Mouse (Mus musculus): ENCODE data around the gene Btbd6. TPM values are rescaled to one million over a fixed set of nuclear protein-coding genes. Genes with fewer than 3 reads are reported as not detected.

The Btbd6 gene
- polyA plus RNA-seq, 1 experiment from 2014 or later, result 29.3 TPM

DNA sequence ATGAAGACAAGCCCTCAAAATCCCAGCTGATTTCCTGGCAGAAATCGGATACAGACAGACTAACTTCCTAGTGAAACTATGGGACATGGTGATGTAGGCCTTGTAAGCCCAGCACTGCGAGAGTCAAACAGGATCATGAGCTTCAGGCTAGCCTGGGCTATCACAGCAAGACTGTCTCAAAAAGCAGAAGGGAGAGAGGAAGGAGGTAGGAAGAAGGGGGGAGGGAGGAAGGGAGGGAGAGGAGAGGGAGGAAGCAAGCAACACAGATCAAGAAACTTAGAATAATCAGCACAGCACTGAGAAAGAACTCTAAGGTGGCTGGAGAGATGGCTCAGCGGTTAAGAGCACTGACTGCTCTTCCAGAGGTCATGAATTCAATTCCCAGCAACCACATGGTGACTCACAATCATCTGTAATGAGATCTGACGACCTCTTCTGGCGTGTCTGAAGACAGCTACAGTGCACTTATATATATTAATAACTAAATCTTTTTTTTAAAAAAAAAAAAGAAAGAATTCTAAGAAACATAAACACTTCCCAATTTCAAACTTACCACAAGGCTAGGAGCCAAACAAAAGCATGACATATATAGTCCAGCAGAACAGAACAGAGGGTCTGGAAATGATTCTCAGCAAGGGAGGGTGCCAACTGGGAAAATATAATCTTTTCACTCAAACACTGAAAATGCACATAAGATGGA, 14.6 kb downstream of the Btbd6 start:
- Histone ChIP-seq H3K36me3 (peaks cover 63% of the 10 kb centered on the region), H3K9me3 (no peaks in the 10 kb centered on the region), H3K4me2 (no peak overlapping the region), H3K27ac (peak overlapping the region; percentile 60; the same call in 1 of the 2 replicates), H3K4me3 (no peak overlapping the region), H3K9ac (no peak overlapping the region), H3K4me1 (peaks cover 4% of the 10 kb centered on the region; the same call in 1 of the 2 replicates), H3K27me3 (no peaks in the 10 kb centered on the region)
- ATAC-seq (ENCODE audit: insufficient number of reproducible peaks, insufficient read depth, low FRiP score, low TSS enrichment, low read depth), result no peak
- 81% methylated on average over 5 of the region's 5 CpGs for WGBS

DNA sequence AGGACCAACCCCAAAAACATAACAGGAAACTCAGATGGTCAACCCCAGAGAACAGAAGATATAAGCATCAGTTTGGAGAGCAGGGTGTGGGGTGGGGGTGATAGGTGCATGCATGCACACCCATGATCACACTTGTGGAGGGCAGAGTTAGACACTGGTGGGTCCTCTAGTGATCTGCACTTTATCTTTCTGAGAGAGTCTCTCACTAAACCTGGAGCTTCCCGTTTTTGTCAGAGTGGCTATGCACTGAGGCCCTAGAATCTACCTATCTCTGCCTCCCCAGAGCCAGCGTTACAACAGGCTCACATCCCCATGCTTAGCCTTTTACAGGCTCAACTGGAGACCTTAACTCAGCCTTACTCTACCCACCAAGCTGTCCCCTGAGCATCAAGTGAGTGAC, 15.2 kb downstream of the Btbd6 start:
- H3K4me2 ChIP-seq, result no peak overlapping the region
- no peak overlapping the region for H3K4me3 ChIP-seq
- WGBS, result 91% methylated on average over 2 of the region's 2 CpGs
- H3K27ac ChIP-seq, result peak overlapping the region; percentile 60; the same call in 1 of the 2 replicates
- H3K9ac ChIP-seq, result no peak overlapping the region
- H3K27me3 ChIP-seq, result no peaks in the 10 kb centered on the region
- no peaks in the 10 kb centered on the region for H3K9me3 ChIP-seq
- no peak for ATAC-seq (ENCODE audit: insufficient number of reproducible peaks, insufficient read depth, low FRiP score, low TSS enrichment, low read depth)
- peaks cover 4% of the 10 kb centered on the region; the same call in 1 of the 2 replicates for H3K4me1 ChIP-seq
- peaks cover 61% of the 10 kb centered on the region for H3K36me3 ChIP-seq

DNA sequence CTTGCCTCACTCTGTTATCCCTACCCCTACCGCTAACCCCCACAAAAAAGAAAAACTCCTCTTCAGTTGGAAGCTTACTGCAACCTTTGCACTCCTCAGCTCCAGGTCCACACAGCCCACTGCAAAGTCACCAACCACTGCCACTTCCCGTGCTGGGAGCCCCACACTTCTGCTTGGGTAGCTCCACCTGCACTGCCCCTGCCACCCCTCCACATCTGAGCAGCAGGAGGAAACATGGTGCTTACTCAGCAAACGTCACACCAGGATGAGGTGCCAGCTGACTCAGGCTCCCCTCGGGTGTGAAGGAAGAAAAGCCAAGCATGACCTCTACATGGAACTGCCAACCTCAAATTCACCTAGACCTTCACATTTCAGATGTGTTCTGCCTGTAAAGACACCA, 17.9 kb downstream of the Btbd6 start:
- Histone ChIP-seq H3K36me3 (peaks cover 47% of the 10 kb centered on the region), H3K9ac (no peak overlapping the region), H3K27me3 (no peaks in the 10 kb centered on the region), H3K4me2 (no peak overlapping the region), H3K9me3 (no peaks in the 10 kb centered on the region), H3K27ac (no peak overlapping the region), H3K4me3 (no peak overlapping the region), H3K4me1 (peaks cover 17% of the 10 kb centered on the region)
- ATAC-seq (ENCODE audit: insufficient number of reproducible peaks, insufficient read depth, low FRiP score, low TSS enrichment, low read depth), result no peak
- WGBS, result 78% methylated on average over 4 of the region's 4 CpGs

DNA sequence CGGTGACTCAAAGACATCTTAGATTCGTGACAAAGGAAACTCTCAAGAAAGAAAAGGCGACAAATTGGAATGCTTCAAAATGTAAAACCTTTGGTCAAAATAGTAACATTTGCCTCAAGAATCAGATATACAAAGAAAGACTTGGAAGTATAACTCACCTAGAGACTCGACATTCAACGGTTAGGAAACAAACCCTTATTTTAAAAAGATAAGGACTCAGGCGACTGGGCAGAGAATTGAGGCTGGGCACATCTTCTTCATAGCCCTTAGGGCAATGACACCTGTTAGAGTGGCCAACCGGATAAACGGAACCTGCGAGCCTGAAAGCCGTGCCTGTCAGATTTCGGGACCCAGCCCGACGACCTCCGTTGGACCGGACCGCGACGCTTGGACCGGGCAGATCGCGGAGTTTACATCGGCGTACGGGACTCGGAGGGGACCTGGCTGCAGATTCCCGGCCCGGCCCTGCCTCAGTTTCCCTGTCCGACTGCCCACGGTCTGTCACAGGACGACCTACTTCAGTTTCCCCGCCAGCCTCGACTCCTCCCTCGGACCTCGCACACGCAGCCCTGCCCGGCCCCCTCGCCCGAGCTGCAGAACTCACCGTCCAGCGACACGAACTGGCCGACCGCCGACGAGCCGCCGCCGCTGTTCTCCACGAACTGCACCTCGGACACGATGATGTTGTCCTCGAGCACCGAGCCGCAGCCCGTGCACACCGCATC, 23.4 kb downstream of the Btbd6 start:
- no peak for ATAC-seq (ENCODE audit: insufficient number of reproducible peaks, insufficient read depth, low FRiP score, low TSS enrichment, low read depth)
- H3K9ac ChIP-seq, result peak overlapping the region; percentile 97
- peak overlapping the region; percentile 95 for H3K27ac ChIP-seq
- peak overlapping the region; percentile 92 for H3K4me3 ChIP-seq
- WGBS, result 2% methylated on average over 53 of the region's 56 CpGs
- no peaks in the 10 kb centered on the region for H3K9me3 ChIP-seq
- H3K36me3 ChIP-seq, result peaks cover 21% of the 10 kb centered on the region
- peaks cover 21% of the 10 kb centered on the region for H3K4me1 ChIP-seq
- H3K4me2 ChIP-seq, result peak overlapping the region; percentile 82
- H3K27me3 ChIP-seq, result no peaks in the 10 kb centered on the region

DNA sequence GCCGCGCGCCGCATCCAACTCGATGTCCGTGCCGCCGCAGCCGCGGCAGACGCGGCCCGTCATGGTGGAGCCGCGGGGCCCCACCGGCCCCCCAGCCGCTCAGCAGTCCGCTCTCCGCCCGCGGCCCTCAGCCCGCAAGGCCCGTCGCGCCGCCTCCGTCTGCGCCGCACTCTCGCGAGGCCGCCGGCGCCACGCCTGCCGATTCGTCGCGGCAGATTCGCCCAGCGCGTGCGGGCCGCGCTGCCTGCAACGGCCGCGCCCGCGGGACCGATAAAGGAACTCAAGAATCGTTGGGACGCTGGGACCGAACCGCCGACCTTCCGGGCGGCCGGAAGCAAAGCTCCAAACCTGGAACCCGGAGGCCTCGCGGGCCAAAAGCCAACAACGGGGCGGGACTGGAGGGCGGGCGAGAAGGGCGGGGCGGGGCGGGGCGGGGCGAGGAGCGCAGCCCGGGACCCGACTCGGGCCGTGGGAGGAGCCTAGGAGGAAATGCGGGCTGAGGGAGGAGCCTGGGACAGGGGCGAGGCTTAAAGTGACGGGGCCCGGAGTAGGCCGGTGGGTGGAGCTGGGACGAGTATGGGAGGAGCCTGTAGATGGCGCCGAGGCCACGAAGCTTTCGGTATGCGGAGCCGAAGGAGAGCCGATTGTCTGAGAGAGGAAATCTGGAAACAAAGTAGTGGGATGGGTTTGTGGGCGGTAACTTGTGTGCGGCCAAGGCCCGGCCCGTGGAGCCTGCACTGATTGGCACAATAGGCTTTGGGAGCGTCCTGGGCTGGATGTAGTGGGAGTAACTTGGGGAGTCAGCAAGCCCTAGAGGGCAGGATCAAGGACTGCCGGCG, 24.2 kb downstream of the Btbd6 start, which contains the start of gene Brf1:
Gene Brf1 (minus strand): TSS at position 411 of the 839 bp plus-strand sequence.
- no peaks in the 10 kb centered on the region for H3K27me3 ChIP-seq
- H3K27ac ChIP-seq, result peak within 1 kb of the TSS; percentile 95
- no peaks in the 10 kb centered on the region for H3K9me3 ChIP-seq
- peak within 1 kb of the TSS; percentile 97 for H3K9ac ChIP-seq
- WGBS, result under 1% methylated on average over 94 of the region's 96 CpGs
- H3K4me3 ChIP-seq, result peak within 1 kb of the TSS; percentile 92
- H3K4me2 ChIP-seq, result peak within 1 kb of the TSS; percentile 82
- H3K36me3 ChIP-seq, result peaks cover 15% of the 10 kb centered on the region
- peak; percentile 97 for ATAC-seq (ENCODE audit: insufficient number of reproducible peaks, insufficient read depth, low FRiP score, low TSS enrichment, low read depth)
- peaks cover 21% of the 10 kb centered on the region for H3K4me1 ChIP-seq

DNA sequence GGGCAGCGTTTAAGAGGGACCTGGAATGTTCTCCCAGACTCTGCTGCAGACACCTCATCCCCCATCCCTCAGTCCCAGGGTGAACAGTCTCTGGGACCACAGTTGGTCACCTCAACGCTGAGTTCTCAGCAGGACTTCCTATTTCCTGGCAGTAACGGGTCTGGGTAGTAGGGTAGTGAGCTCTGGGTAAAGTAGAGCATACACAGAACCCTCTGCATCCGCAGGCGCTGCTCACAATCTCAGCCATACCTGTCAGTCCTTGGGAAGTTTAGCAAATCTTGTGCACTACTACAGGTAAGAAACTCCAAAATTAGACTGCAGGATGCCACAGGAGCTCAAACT, 24.8 kb downstream of the Btbd6 start:
- Histone ChIP-seq H3K27ac (peak overlapping the region; percentile 95), H3K4me2 (peak overlapping the region; percentile 82), H3K36me3 (peaks cover 10% of the 10 kb centered on the region), H3K27me3 (no peaks in the 10 kb centered on the region), H3K4me3 (peak overlapping the region; percentile 92), H3K4me1 (peaks cover 21% of the 10 kb centered on the region), H3K9me3 (no peaks in the 10 kb centered on the region), H3K9ac (peak overlapping the region; percentile 97)
- 3% methylated on average over 5 of the region's 5 CpGs for WGBS
- ATAC-seq (ENCODE audit: insufficient number of reproducible peaks, insufficient read depth, low FRiP score, low TSS enrichment, low read depth), result no peak; the same call in 1 of the 2 replicates

DNA sequence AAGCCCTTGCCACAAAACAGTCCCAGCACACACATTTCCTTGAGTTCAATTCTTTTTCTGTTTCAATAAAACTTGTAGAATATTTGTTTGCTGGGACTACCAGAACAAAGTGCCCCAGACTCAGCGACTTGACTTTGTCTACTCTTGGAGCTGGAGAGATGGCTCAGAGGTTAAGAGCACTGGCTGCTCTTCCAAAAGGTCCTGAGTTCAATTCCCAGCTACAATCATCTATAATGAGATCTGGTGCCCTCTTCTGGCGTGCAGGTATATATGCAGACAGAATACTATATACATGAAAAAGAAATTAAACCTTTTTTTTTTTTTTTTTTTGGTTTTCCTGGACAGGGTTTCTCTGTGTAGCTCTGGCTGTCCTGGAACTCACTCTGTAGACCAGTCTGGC, 26.4 kb downstream of the Btbd6 start:
- WGBS, result 40% methylated on average over 2 of the region's 2 CpGs

DNA sequence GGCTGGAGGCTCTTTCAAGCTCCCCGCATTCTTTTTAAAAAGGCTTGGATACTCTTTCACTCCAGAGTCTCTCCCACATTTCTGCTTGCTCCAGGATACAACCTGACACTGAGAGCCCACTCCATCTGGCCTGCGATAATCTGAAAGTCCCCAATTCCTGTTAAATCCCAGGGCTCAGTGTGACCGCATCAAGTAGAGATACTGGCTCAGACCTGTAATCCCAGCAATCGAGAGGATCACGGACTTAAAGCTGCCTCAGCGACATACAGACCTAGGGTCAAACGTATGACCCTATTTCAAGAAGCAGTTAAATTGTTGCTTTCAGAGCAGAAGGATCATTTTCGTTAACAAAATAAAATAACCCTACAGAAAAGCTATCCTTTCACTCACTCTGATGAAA, 27.7 kb downstream of the Btbd6 start:
- Histone ChIP-seq H3K4me2 (no peak overlapping the region), H3K9me3 (no peaks in the 10 kb centered on the region), H3K27me3 (no peaks in the 10 kb centered on the region), H3K4me1 (peaks cover 10% of the 10 kb centered on the region), H3K9ac (no peak overlapping the region), H3K27ac (no peak overlapping the region), H3K36me3 (no peaks in the 10 kb centered on the region), H3K4me3 (no peak overlapping the region)
- no peak for ATAC-seq (ENCODE audit: insufficient number of reproducible peaks, insufficient read depth, low FRiP score, low TSS enrichment, low read depth)
- WGBS, result 69% methylated on average over 8 of the region's 8 CpGs

More for the DNA sequence above, 26.4 kb downstream of the Btbd6 start:
- Histone ChIP-seq H3K9ac (no peak overlapping the region), H3K36me3 (no peaks in the 10 kb centered on the region), H3K4me1 (peaks cover 21% of the 10 kb centered on the region), H3K27ac (no peak overlapping the region), H3K4me2 (no peak overlapping the region), H3K9me3 (no peaks in the 10 kb centered on the region), H3K27me3 (no peaks in the 10 kb centered on the region), H3K4me3 (no peak overlapping the region)
- ATAC-seq (ENCODE audit: insufficient number of reproducible peaks, insufficient read depth, low FRiP score, low TSS enrichment, low read depth), result no peak

DNA sequence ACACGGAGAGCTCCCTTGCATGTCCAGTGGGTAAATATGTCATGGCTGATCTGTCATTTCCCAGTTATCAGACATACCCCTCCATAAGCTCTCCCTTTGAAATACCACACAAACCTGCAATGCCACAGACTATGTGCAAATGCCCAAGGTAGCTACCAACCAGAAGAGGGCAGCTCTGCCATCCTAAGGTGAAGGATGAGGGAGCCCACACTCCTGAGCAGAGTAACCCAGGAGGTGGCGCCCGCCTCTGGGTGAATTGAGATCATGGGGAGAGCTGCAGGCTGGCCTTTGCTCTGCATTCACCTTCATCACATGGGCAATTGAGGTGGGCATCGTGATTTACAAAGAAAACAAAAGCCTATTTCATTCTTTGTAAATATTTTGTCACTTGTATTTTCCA, 28.7 kb downstream of the Btbd6 start:
- Histone ChIP-seq H3K9me3 (no peaks in the 10 kb centered on the region), H3K9ac (no peak overlapping the region), H3K4me3 (no peak overlapping the region), H3K4me2 (no peak overlapping the region), H3K4me1 (peaks cover 7% of the 10 kb centered on the region), H3K27me3 (no peaks in the 10 kb centered on the region), H3K27ac (no peak overlapping the region), H3K36me3 (no peaks in the 10 kb centered on the region)
- WGBS, result 37% methylated on average over 4 of the region's 4 CpGs
- no peak for ATAC-seq (ENCODE audit: insufficient number of reproducible peaks, insufficient read depth, low FRiP score, low TSS enrichment, low read depth)

DNA sequence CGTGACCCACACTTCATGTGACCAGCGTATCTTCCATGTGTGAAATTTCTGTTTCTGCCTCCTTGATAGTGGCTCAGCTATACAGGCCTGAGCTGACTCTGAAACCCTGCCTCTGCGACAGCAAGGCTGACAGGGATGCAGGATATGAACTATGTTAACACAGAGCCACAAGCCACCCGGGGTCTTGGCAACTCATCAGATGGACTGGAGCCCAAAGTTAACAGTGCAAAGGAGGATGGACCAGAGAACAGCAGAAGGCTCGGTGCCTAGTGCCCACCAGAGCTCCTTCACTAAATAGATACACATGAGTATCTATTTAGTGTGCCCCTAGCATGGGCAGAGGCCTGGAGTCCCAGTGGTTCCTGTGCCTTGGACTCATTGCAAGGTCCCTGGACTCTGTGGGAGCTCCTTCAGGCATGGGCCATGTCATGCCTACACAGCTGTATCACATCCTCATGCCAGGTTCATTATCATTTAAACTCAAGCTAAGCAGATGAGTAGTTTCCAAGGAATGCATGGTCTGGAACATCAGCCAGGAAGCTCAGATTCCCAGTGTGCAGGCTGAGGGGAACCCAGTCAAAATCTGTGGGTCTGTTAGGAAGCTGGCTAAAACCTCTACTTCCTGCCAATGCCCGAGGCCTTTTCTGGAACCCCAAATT, 35.5 kb downstream of the Btbd6 start:
- Histone ChIP-seq H3K4me1 (peaks cover 30% of the 10 kb centered on the region), H3K4me3 (no peak overlapping the region), H3K4me2 (no peak overlapping the region), H3K9me3 (no peaks in the 10 kb centered on the region), H3K9ac (no peak overlapping the region), H3K27me3 (no peaks in the 10 kb centered on the region), H3K36me3 (no peaks in the 10 kb centered on the region), H3K27ac (no peak overlapping the region)
- 82% methylated on average over 6 of the region's 6 CpGs for WGBS
- ATAC-seq (ENCODE audit: insufficient number of reproducible peaks, insufficient read depth, low FRiP score, low TSS enrichment, low read depth), result no peak

DNA sequence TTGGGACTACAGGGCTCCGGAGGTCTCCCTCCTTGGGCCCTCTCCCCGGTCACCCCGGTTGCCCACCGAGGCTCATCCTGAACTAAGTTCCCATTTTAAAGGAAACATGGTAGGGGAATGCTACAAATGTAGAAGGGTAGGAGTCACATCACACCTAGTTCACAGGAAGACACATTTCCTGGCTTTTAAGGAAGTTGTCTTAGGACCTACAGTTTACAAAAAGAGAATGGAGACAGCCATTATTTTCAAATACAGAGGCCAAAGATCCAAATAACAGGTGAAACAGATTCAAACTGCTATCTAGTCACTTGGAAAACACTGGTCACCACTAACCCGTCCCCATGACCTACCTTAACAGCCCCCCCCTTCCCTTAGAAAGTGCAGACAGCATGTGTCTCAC, 36.2 kb downstream of the Btbd6 start:
- Histone ChIP-seq H3K4me3 (no peak overlapping the region), H3K27ac (peak overlapping the region; percentile 88), H3K27me3 (no peaks in the 10 kb centered on the region), H3K36me3 (no peaks in the 10 kb centered on the region), H3K9me3 (no peaks in the 10 kb centered on the region), H3K4me1 (peaks cover 32% of the 10 kb centered on the region), H3K9ac (no peak overlapping the region), H3K4me2 (no peak overlapping the region)
- no peak for ATAC-seq (ENCODE audit: insufficient number of reproducible peaks, insufficient read depth, low FRiP score, low TSS enrichment, low read depth)
- WGBS, result 93% methylated on average over 5 of the region's 5 CpGs

All from embryonic facial prominence, embryonic 13.5 days (tissue).